Mouse (Mus musculus) induced T-regulatory cell, adult 2 months (primary cell): ENCODE measurements around the gene Mrpl38.

Experiments used
- DNase-seq: peaks from one replicate; pipeline ENCODE4 v3.0.0-alpha.2; 2012; ENCODE audit warnings: low read depth

The Mrpl38 gene

GRCm38 (mm10) chr11:116110131-116110530 is 28.5 kb downstream of the Mrpl38 start:
- no peak for DNase-seq

GRCm38 (mm10) chr11:116109441-116110081 is 29.1 kb downstream of the Mrpl38 start:
- peak; percentile 59 for DNase-seq

- no peak for DNase-seq
Measured at GRCm38 (mm10) chr11:116108464-116109137, 30.1 kb downstream of the Mrpl38 start.

GRCm38 (mm10) chr11:116107777-116108285 is 30.8 kb downstream of the Mrpl38 start:
- DNase-seq, result no peak

- no peak for DNase-seq
Measured at GRCm38 (mm10) chr11:116106963-116107776, 31.5 kb downstream of the Mrpl38 start.

GRCm38 (mm10) chr11:116106154-116106962 is 32.3 kb downstream of the Mrpl38 start:
- DNase-seq, result no peak

GRCm38 (mm10) chr11:116105065-116105464 is 33.6 kb downstream of the Mrpl38 start:
- peak; percentile 33 for DNase-seq

- DNase-seq, result peak; percentile 38
Measured at GRCm38 (mm10) chr11:116104006-116104646, 34.5 kb downstream of the Mrpl38 start.

- no peak for DNase-seq
Measured at GRCm38 (mm10) chr11:116103572-116103971, 35.1 kb downstream of the Mrpl38 start.

GRCm38 (mm10) chr11:116102472-116102871 is 36.2 kb downstream of the Mrpl38 start:
- DNase-seq, result no peak

- no peak for DNase-seq
Measured at GRCm38 (mm10) chr11:116101931-116102381, 36.7 kb downstream of the Mrpl38 start.

- no peak for DNase-seq
Measured at GRCm38 (mm10) chr11:116100839-116101238, 37.8 kb downstream of the Mrpl38 start.

- DNase-seq, result no peak
Measured at GRCm38 (mm10) chr11:116100385-116100784, 38.3 kb downstream of the Mrpl38 start.

GRCm38 (mm10) chr11:116099462-116099861 is 39.2 kb downstream of the Mrpl38 start:
- DNase-seq, result no peak

GRCm38 (mm10) chr11:116098711-116099460 is 39.8 kb downstream of the Mrpl38 start:
- DNase-seq, result no peak

GRCm38 (mm10) chr11:116096213-116097108 is 42.2 kb downstream of the Mrpl38 start:
- DNase-seq, result peak; percentile 77

GRCm38 (mm10) chr11:116095573-116095972 is 43.1 kb downstream of the Mrpl38 start:
- no peak for DNase-seq

- DNase-seq, result no peak
Measured at GRCm38 (mm10) chr11:116093771-116094565, 44.7 kb downstream of the Mrpl38 start.
